Mouse (Mus musculus) forebrain, embryonic 14.5 days (tissue): ENCODE data around the gene Scoc. TPM values are rescaled to one million over a fixed set of nuclear protein-coding genes. Genes with fewer than 3 reads are reported as not detected.
"Not testable (repeated sequence)": the region's sequence is repeated elsewhere in the genome, so short reads cannot be mapped to it uniquely, and the experiment has no call there.

Experiments used
- ATAC-seq: fragments of 200-750 bp; cut with Nextera tagmentation; 2 replicates; pipeline ENCODE4 v1.8.0; 2017; ENCODE audit warnings: mild to moderate bottlenecking, moderate library complexity
- DNase-seq: peaks from one replicate; pipeline ENCODE4 v3.0.0-alpha.2; 2015; ENCODE audit warnings: low spot score
- H3K27ac ChIP-seq: fragments of 300-500 bp; sonication (generic); 2 replicates; pipeline ENCODE4 v1.5.1; 2014; ENCODE audit warnings: low read depth, mild to moderate bottlenecking, control low read depth, low read length, moderate library complexity
- H3K27me3 ChIP-seq: fragments of 300-500 bp; sonication (generic); replicated peaks from 2 replicates; pipeline ENCODE4 v1.6.1; 2014; ENCODE audit warnings: low read length, control low read depth, mixed read lengths; ENCODE audit not compliant: control insufficient read depth, insufficient read depth
- H3K36me3 ChIP-seq: fragments of 300-500 bp; sonication (generic); 2 replicates; pipeline ENCODE4 v1.6.1; 2014; ENCODE audit warnings: low read length, control low read depth; ENCODE audit not compliant: control insufficient read depth, insufficient read depth
- H3K4me1 ChIP-seq: fragments of 300-500 bp; sonication (generic); 2 replicates; pipeline ENCODE4 v1.6.1; 2014; ENCODE audit warnings: antibody characterized with exemption, low read length, control low read depth; ENCODE audit not compliant: control insufficient read depth, insufficient read depth
- H3K4me2 ChIP-seq: fragments of 300-500 bp; sonication (generic); 2 replicates; pipeline ENCODE4 v1.6.1; 2014; ENCODE audit warnings: mild to moderate bottlenecking, control low read depth, low read length
- H3K4me3 ChIP-seq: fragments of 300-500 bp; sonication (generic); 2 replicates; pipeline ENCODE4 v1.5.1; 2014; ENCODE audit warnings: low read depth, low read length, control low read depth
- H3K9ac ChIP-seq: fragments of 300-500 bp; sonication (generic); 2 replicates; pipeline ENCODE4 v1.6.1; 2014; ENCODE audit warnings: mild to moderate bottlenecking, low read length, control low read depth, moderate library complexity
- H3K9me3 ChIP-seq: fragments of 300-500 bp; sonication (generic); replicated peaks from 2 replicates; pipeline ENCODE4 v1.6.1; 2016; ENCODE audit warnings: low read length, control low read depth, mixed read lengths; ENCODE audit not compliant: control insufficient read depth
- WGBS: fragments of 180-500 bp; shearing (Covaris S2); extraction: QIAGEN DNeasy Blood & Tissue Kit; methylation state at CpG from one replicate; pipeline ENCODE4 v1.1.7; 2014; 5-methylcytosine and 5-hydroxymethylcytosine counted together
- polyA plus RNA-seq: library from polyadenylated mRNA; unstranded; fragments of >200 nt; fragmentation: Nextera tagmentation; extraction: Ambion mirVana; gene quantifications from 2 replicates; pipeline ENCODE4 v1.2.1, GENCODE M21; 2014

Gene Scoc
- polyA plus RNA-seq, 1 experiment from 2014 or later: 232 TPM

GRCm38 (mm10) chr8:83429071-83429524 lies 29.1 kb downstream of the Scoc start:
- H3K27ac ChIP-seq: no peak overlapping the region
- ATAC-seq: no peak
- WGBS: 72% methylated on average over 4 of the region's 4 CpGs

DNA sequence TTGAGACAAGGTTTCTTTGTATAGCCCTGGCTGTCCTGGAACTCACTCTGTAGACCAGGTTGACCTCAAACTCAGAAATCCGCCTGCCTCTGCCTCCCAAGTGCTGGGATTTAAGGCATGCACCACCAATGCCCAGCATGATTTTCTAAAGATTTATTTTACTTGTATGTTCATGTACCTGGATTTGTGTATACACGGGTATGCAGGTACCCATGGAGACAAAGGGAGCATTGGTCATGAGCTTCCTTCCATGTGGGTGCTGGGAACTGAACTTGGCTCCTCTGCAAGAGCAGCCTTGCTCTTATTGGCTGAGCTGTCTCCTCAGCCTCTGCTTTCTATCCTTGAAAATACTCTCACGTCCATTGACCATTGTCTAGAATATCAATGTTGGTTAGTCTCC lies 29.6 kb downstream of the Scoc start:
- DNase-seq, H3K4me1 ChIP-seq, H3K4me2 ChIP-seq, ATAC-seq, H3K9ac ChIP-seq, H3K27ac ChIP-seq, H3K4me3 ChIP-seq, H3K27me3 ChIP-seq, H3K36me3 ChIP-seq, H3K9me3 ChIP-seq: not testable (repeated sequence)
- 93% methylated on average over 3 of the region's 3 CpGs for WGBS

More at GRCm38 (mm10) chr8:83429071-83429524, 29.1 kb downstream of the Scoc start:
- no peak for DNase-seq
- Histone ChIP-seq H3K27me3 (no peaks in the 10 kb centered on the region), H3K9me3 (no peaks in the 10 kb centered on the region), H3K4me3 (no peak overlapping the region), H3K36me3 (peaks cover 15% of the 10 kb centered on the region), H3K4me1 (no peaks in the 10 kb centered on the region), H3K4me2 (no peak overlapping the region), H3K9ac (no peak overlapping the region)

DNA sequence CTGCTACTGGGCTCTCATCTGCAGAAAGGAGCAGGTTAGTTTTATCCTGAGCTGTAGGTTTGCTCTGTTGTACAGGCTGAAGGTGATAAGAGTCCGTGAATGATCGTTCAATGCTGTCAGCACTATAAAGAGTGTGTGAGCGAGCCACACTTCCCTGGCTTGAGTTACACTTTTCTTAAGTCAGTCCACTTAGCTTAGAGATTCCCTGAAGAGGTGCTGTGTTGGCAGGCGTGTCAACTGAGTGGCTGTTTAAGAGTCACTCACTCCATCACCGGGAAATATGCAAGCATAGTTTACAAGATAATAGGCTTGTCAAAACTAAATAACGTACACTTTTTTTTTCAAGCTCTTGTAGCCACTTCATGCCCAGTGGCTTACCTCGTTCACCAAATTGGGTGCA lies 31.2 kb downstream of the Scoc start:
- no peak for ATAC-seq
- WGBS: 77% methylated on average over 7 of the region's 7 CpGs
- no peaks in the 10 kb centered on the region for H3K9me3 ChIP-seq

GRCm38 (mm10) chr8:83426104-83426759 lies 32.0 kb downstream of the Scoc start:
- H3K4me3 ChIP-seq: no peak overlapping the region
- no peak for DNase-seq
- H3K9me3 ChIP-seq: no peaks in the 10 kb centered on the region
- WGBS: 85% methylated on average over 11 of the region's 11 CpGs
- no peak for ATAC-seq
- no peaks in the 10 kb centered on the region for H3K27me3 ChIP-seq
- H3K4me2 ChIP-seq: no peak overlapping the region
- no peaks in the 10 kb centered on the region for H3K4me1 ChIP-seq
- H3K9ac ChIP-seq: no peak overlapping the region
- no peaks in the 10 kb centered on the region for H3K36me3 ChIP-seq
- H3K27ac ChIP-seq: no peak overlapping the region

More for the DNA sequence above, 31.2 kb downstream of the Scoc start:
- DNase-seq: no peak
- no peak overlapping the region for H3K4me2 ChIP-seq
- H3K36me3 ChIP-seq: no peaks in the 10 kb centered on the region
- H3K4me3 ChIP-seq: no peak overlapping the region
- no peak overlapping the region for H3K27ac ChIP-seq
- no peak overlapping the region for H3K9ac ChIP-seq
- H3K27me3 ChIP-seq: no peaks in the 10 kb centered on the region
- H3K4me1 ChIP-seq: no peaks in the 10 kb centered on the region

DNA sequence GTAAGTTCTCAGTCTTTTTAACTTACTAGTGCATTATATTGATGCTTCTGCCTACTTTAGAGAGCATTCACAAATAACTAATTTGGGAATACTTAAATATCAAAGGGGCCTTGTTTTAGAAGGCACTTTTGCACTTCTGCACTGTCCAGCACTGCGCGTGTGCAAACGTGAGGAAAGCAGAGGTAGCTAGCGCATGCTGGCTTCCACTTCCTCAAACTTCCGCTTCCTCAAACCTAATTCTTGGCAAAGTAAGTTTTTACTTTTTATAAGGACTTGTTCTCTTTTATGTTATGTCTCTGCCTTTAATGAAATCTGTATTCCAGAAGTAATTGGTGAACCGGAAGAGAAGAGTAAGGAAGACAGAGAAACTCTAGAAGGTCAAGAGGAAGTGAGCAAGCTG lies 33.0 kb downstream of the Scoc start:
- Histone ChIP-seq H3K27me3 (no peaks in the 10 kb centered on the region), H3K4me2 (no peak overlapping the region), H3K4me3 (no peak overlapping the region), H3K9ac (no peak overlapping the region), H3K4me1 (no peaks in the 10 kb centered on the region), H3K9me3 (no peaks in the 10 kb centered on the region), H3K36me3 (no peaks in the 10 kb centered on the region), H3K27ac (no peak overlapping the region)
- no peak for ATAC-seq
- DNase-seq: no peak
- 95% methylated on average over 6 of the region's 6 CpGs for WGBS

GRCm38 (mm10) chr8:83423032-83423825 lies 35.0 kb downstream of the Scoc start:
- no peaks in the 10 kb centered on the region for H3K36me3 ChIP-seq
- ATAC-seq (no peak), DNase-seq (no peak)
- 81% methylated on average over 13 of the region's 13 CpGs for WGBS
- H3K27me3 ChIP-seq: no peaks in the 10 kb centered on the region
- no peaks in the 10 kb centered on the region for H3K4me1 ChIP-seq
- H3K9ac ChIP-seq: no peak overlapping the region
- H3K9me3 ChIP-seq: no peaks in the 10 kb centered on the region
- no peak overlapping the region for H3K4me2 ChIP-seq
- no peak overlapping the region for H3K4me3 ChIP-seq
- no peak overlapping the region for H3K27ac ChIP-seq

DNA sequence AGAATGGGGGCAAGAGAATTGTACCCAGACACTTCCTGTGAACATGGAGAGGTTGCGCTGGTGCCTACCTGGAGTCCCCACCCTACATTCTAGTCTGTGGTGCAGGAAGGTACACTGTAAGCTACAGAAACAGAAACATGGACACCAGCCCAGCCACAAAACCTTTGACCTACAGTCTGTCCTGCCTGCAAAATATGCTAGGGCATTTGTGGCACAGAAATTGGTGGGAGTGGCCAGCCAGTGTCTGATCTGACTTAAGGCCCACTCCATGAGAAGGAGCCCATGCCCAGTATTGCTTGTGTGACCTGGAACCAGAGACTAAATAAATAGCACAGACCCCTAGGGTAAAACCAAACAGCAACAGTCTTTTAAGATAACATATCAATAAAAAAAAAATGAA lies 36.8 kb downstream of the Scoc start:
- Histone ChIP-seq H3K9ac (no peak overlapping the region), H3K4me3 (no peak overlapping the region), H3K36me3 (no peaks in the 10 kb centered on the region), H3K9me3 (no peaks in the 10 kb centered on the region), H3K27ac (no peak overlapping the region), H3K4me1 (no peaks in the 10 kb centered on the region), H3K4me2 (no peak overlapping the region), H3K27me3 (no peaks in the 10 kb centered on the region)
- ATAC-seq (no peak), DNase-seq (no peak)
- 100% methylated on average over 1 of the region's 1 CpGs for WGBS

GRCm38 (mm10) chr8:83418805-83419516 lies 39.2 kb downstream of the Scoc start:
- H3K4me1 ChIP-seq: no peaks in the 10 kb centered on the region
- H3K27ac ChIP-seq: no peak overlapping the region
- no peaks in the 10 kb centered on the region for H3K36me3 ChIP-seq
- no peak overlapping the region for H3K4me3 ChIP-seq
- no peak for ATAC-seq
- 93% methylated on average over 11 of the region's 11 CpGs for WGBS
- no peak overlapping the region for H3K9ac ChIP-seq
- DNase-seq: no peak
- H3K27me3 ChIP-seq: no peaks in the 10 kb centered on the region
- no peaks in the 10 kb centered on the region for H3K9me3 ChIP-seq
- H3K4me2 ChIP-seq: no peak overlapping the region
